Mouse (Mus musculus): Measurements from ENCODE around the gene Dennd1c. TPM values are rescaled to one million over a fixed set of nuclear protein-coding genes. Genes with fewer than 3 reads are reported as not detected.

Gene Dennd1c
- 100 to 1,000 TPM; 190 to 192 TPM for total RNA-seq (2023)

GRCm38 (mm10) chr17:57078336-57078735 lies at the start of gene Dennd1c:
Gene Dennd1c, minus strand, starts transcription at chr17:57078514.

GRCm38 (mm10) chr17:57105181-57106034 lies 27.1 kb upstream of the Dennd1c start, which contains the start of gene Tnfsf9:
Gene Tnfsf9, plus strand, starts transcription at chr17:57105325.

GRCm38 (mm10) chr17:57087049-57087832 lies 8.9 kb upstream of the Dennd1c start, which contains the start of gene Tubb4a:
Gene Tubb4a, minus strand, starts transcription at chr17:57087782.

GRCm38 (mm10) chr17:57059486-57059977 lies 18.8 kb downstream of the Dennd1c start, which contains the start of gene Slc25a23:
Gene Slc25a23, minus strand, starts transcription at chr17:57059863.

GRCm38 (mm10) chr17:57058891-57059485 lies 19.3 kb downstream of the Dennd1c start, which contains the start of gene Crb3:
Gene Crb3, plus strand, starts transcription at chr17:57059105.

GRCm38 (mm10) chr17:57041554-57041953 lies 36.8 kb downstream of the Dennd1c start, which contains the start of gene Slc25a41:
Gene Slc25a41, minus strand, starts transcription at chr17:57041654.

GRCm38 (mm10) chr17:57030931-57031660 lies 47.2 kb downstream of the Dennd1c start, which contains the start of gene Khsrp:
Gene Khsrp, minus strand, starts transcription at chr17:57031522.

Other genes with a start within 250 kb of the Dennd1c start
- 1 to 10 TPM; 6.2 to 7.4 TPM for gene Rfx2, start 247.5 kb downstream of the Dennd1c start, total RNA-seq (2023)
- gene Acsbg2, start 204.1 kb downstream of the Dennd1c start, total RNA-seq (2023) = not detected
- gene 1700061G19Rik, start 203.0 kb downstream of the Dennd1c start, total RNA-seq (2023) = under 1 TPM in 1 of 2 experiments, not detected in 1; 0.13 TPM
- 10 to 100 TPM; 17.7 to 18.9 TPM for gene Mllt1, start 143.1 kb downstream of the Dennd1c start, total RNA-seq (2023)
- gene Acer1, start 96.4 kb downstream of the Dennd1c start, total RNA-seq (2023) = not detected
- gene Clpp, start 88.2 kb downstream of the Dennd1c start, total RNA-seq (2023) = 10 to 100 TPM in 1 of 2 experiments, 1 to 10 TPM in 1; 9.5 to 11.6 TPM
- gene Alkbh7, start 81.2 kb downstream of the Dennd1c start, total RNA-seq (2023) = 10 to 100 TPM in 1 of 2 experiments, 1 to 10 TPM in 1; 5.6 to 10.1 TPM
- gene Pspn, start 78.5 kb downstream of the Dennd1c start, total RNA-seq (2023) = 1 to 10 TPM in 1 of 2 experiments, not detected in 1; 2.3 TPM
- gene Gtf2f1, start 67.2 kb downstream of the Dennd1c start, total RNA-seq (2023) = 10 to 100 TPM; 48.4 to 52.2 TPM
- gene Gm17949, start 67.0 kb downstream of the Dennd1c start, total RNA-seq (2023) = under 1 TPM; 0.31 to 0.33 TPM
- 10 to 100 TPM; 95.8 to 99.2 TPM for gene Khsrp, start 47.0 kb downstream of the Dennd1c start, total RNA-seq (2023)
- gene Slc25a41, start 36.9 kb downstream of the Dennd1c start, total RNA-seq (2023) = not detected
- under 1 TPM in 1 of 2 experiments, not detected in 1; 0.64 TPM for gene Crb3, start 19.4 kb downstream of the Dennd1c start, total RNA-seq (2023)
- gene Slc25a23, start 18.7 kb downstream of the Dennd1c start, total RNA-seq (2023) = 1 to 10 TPM; 2.1 to 3.4 TPM
- under 1 TPM in 1 of 2 experiments, not detected in 1; 0.16 TPM for gene Tubb4a, start 9.3 kb upstream of the Dennd1c start, total RNA-seq (2023)
- 1 to 10 TPM; 2.6 to 3.0 TPM for gene Tnfsf9, start 26.8 kb upstream of the Dennd1c start, total RNA-seq (2023)
- not detected for gene Cd70, start 71.3 kb upstream of the Dennd1c start, total RNA-seq (2023)
- 10 to 100 TPM; 33.6 to 34.9 TPM for gene Tnfsf14, start 115.7 kb upstream of the Dennd1c start, total RNA-seq (2023)
- gene C3, start 149.6 kb upstream of the Dennd1c start, total RNA-seq (2023) = 100 to 1,000 TPM; 489 to 508 TPM
- 10 to 100 TPM; 52.0 to 56.1 TPM for gene Gpr108, start 169.9 kb upstream of the Dennd1c start, total RNA-seq (2023)
- gene Trip10, start 170.9 kb upstream of the Dennd1c start, total RNA-seq (2023) = 1 to 10 TPM; 3.7 to 5.0 TPM
- gene Vav1, start 200.6 kb upstream of the Dennd1c start, total RNA-seq (2023) = 100 to 1,000 TPM; 162 to 170 TPM

Measured in neutrophil, adult 59 days (primary cell).